Mouse (Mus musculus) stomach, postnatal 0 days (tissue): Measurements from ENCODE around the gene Tmem268. TPM values are rescaled to one million over a fixed set of nuclear protein-coding genes. Genes with fewer than 3 reads are reported as not detected.

Experiments used
- ATAC-seq: fragments of 200-750 bp; cut with Nextera tagmentation; 2 replicates; pipeline ENCODE4 v1.8.0; 2017; ENCODE audit not compliant: low FRiP score, low TSS enrichment
- DNase-seq: peaks from one replicate; pipeline ENCODE4 v3.0.0-alpha.2; 2016; ENCODE audit warnings: low spot score
- H3K27ac ChIP-seq: fragments of 300-500 bp; sonication (generic); replicated peaks from 2 replicates; pipeline ENCODE4 v1.5.1; 2014; ENCODE audit warnings: mild to moderate bottlenecking, control low read depth
- H3K27me3 ChIP-seq: fragments of 300-500 bp; sonication (generic); 2 replicates; pipeline ENCODE4 v1.6.1; 2014; ENCODE audit warnings: low read length; ENCODE audit not compliant: control insufficient read depth, insufficient read depth
- H3K36me3 ChIP-seq: fragments of 300-500 bp; sonication (generic); 2 replicates; pipeline ENCODE4 v1.6.1; 2014; ENCODE audit warnings: low read length, mixed read lengths; ENCODE audit not compliant: control insufficient read depth, insufficient read depth
- H3K4me1 ChIP-seq: fragments of 300-500 bp; sonication (generic); replicated peaks from 2 replicates; pipeline ENCODE4 v1.6.1; 2014; ENCODE audit warnings: antibody characterized with exemption; ENCODE audit not compliant: control insufficient read depth, insufficient read depth
- H3K4me2 ChIP-seq: fragments of 300-500 bp; sonication (generic); replicated peaks from 2 replicates; pipeline ENCODE4 v1.6.1; 2014; ENCODE audit warnings: low read depth, mild to moderate bottlenecking, control low read depth, moderate library complexity
- H3K4me3 ChIP-seq: fragments of 300-500 bp; sonication (generic); 2 replicates; pipeline ENCODE4 v1.5.1; 2014; ENCODE audit warnings: low read depth, low read length, control low read depth
- H3K9ac ChIP-seq: fragments of 300-500 bp; sonication (generic); 2 replicates; pipeline ENCODE4 v1.6.1; 2014; ENCODE audit warnings: mild to moderate bottlenecking, low read length, control low read depth, mixed read lengths
- H3K9me3 ChIP-seq: fragments of 300-500 bp; sonication (generic); 2 replicates; pipeline ENCODE4 v1.6.1; 2016; ENCODE audit warnings: low read length; ENCODE audit not compliant: control insufficient read depth
- CTCF ChIP-seq: IDR thresholded peaks from 2 replicates; pipeline ENCODE4 v1.5.1; 2016; ENCODE audit warnings: antibody characterized with exemption, low read depth, mild to moderate bottlenecking, moderate library complexity
- EP300 ChIP-seq: optimal IDR thresholded peaks from 2 replicates; pipeline ENCODE3; 2016; ENCODE audit warnings: antibody characterized with exemption
- WGBS: fragments of 180-500 bp; shearing (Covaris S2); extraction: QIAGEN DNeasy Blood & Tissue Kit; methylation state at CpG from one replicate; pipeline ENCODE4 v1.1.7; 2014; 5-methylcytosine and 5-hydroxymethylcytosine counted together
- polyA plus RNA-seq: library from polyadenylated mRNA; unstranded; fragments of >200 nt; fragmentation: Nextera tagmentation; extraction: Ambion mirVana; gene quantifications from 2 replicates; pipeline ENCODE4 v1.2.1, GENCODE M21; 2015

Tmem268 gene
- polyA plus RNA-seq, 1 experiment from 2014 or later, result 4.3 TPM

DNA sequence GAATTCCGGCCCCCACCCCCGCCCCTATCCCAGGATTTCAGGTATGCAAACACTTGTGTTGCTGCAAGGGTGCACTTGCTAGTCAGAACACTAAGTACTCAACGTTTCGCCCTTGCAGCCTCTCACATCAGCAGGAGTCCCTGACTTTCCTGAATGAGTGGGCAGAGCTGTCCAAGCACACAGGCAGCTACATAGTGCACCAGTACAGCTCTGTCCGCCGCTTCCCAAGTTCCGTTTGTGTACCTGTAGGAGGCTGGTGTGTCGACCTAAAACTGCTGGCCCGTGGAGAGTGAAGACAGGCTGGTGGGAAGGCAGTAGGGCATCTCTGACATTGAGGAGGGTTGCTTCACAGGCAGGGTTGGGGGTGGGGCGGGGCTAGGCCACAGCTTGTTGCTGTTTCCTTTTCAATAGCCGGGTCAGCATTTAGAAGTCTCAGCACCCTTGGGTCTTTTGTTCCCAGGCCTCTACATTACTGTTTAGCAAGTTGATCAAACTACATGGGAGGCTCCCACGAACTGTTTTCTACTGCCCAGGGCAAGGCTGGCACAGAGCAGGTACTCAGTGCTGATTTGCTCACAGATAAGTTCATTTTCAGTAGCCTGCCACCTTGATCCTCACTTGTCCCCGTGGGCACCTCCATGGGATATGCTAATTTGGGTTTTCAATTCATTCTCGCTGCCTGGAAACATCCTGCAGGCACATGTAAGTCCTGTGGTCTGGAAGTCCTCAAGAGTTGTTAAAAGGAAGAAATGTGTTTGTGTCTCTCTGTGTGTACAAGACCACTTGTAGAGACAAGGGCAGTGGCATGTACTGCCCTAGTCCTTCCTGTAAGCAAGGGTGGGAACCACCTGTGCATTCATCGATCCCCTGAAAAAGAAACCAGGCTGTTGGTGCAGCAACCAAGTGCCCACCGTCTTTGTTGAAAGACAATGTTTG lies 1.2 kb upstream of the Tmem268 start:
- Histone ChIP-seq H3K4me2 (peak overlapping the region; percentile 90; the same call in 1 of the 2 replicates), H3K27ac (0 out of 2 replicates have a peak overlapping the region, but pooled peaks have one; percentile 8), H3K9ac (no peak overlapping the region; the same call in 1 of the 2 replicates), H3K4me1 (peaks cover 12% of the 10 kb centered on the region), H3K9me3 (no peaks in the 10 kb centered on the region), H3K27me3 (no peaks in the 10 kb centered on the region), H3K4me3 (no peak overlapping the region), H3K36me3 (no peaks in the 10 kb centered on the region)
- TF ChIP-seq CTCF, result no peak
- no peak for TF ChIP-seq EP300
- no peak for DNase-seq
- ATAC-seq, result no peak
- 43% methylated on average over 16 of the region's 16 CpGs for WGBS

- Histone ChIP-seq H3K4me3 (peak overlapping the region; percentile 69), H3K9me3 (no peaks in the 10 kb centered on the region), H3K27ac (peak overlapping the region; percentile 81), H3K27me3 (no peaks in the 10 kb centered on the region), H3K36me3 (no peaks in the 10 kb centered on the region), H3K4me2 (peak overlapping the region; percentile 90), H3K9ac (peak overlapping the region; percentile 83), H3K4me1 (peaks cover 12% of the 10 kb centered on the region)
- ATAC-seq, result no peak
- TF ChIP-seq EP300, result no peak
- no peak for TF ChIP-seq CTCF
- DNase-seq, result no peak
- WGBS, result 39% methylated on average over 9 of the region's 9 CpGs
These were observed 631 bp downstream of the Tmem268 start for GRCm38 (mm10) chr4:63559127-63559697.

GRCm38 (mm10) chr4:63560079-63560478 lies 1.5 kb downstream of the Tmem268 start:
- no peak overlapping the region for H3K27ac ChIP-seq
- whole genome bisulfite sequencing, result 63% methylated on average over 8 of the region's 8 CpGs
- H3K4me2 ChIP-seq, result no peak overlapping the region
- DNase-seq (peak; percentile 49), ATAC-seq (peak; percentile 24; the same call in 1 of the 2 replicates)
- peaks cover 12% of the 10 kb centered on the region for H3K4me1 ChIP-seq
- no peaks in the 10 kb centered on the region for H3K27me3 ChIP-seq
- H3K9me3 ChIP-seq, result no peaks in the 10 kb centered on the region
- H3K36me3 ChIP-seq, result no peaks in the 10 kb centered on the region
- no peak overlapping the region for H3K4me3 ChIP-seq
- no peak overlapping the region for H3K9ac ChIP-seq
- TF ChIP-seq CTCF, result peak; percentile 56
- no peak for TF ChIP-seq EP300

- H3K4me3 ChIP-seq, result no peak overlapping the region
- no peak for TF ChIP-seq CTCF
- no peak for TF ChIP-seq EP300
- H3K9ac ChIP-seq, result no peak overlapping the region
- 50% methylated on average over 7 of the region's 7 CpGs for WGBS
- H3K4me2 ChIP-seq, result no peak overlapping the region; the same call in 1 of the 2 replicates
- no peaks in the 10 kb centered on the region for H3K9me3 ChIP-seq
- DNase-seq (no peak), ATAC-seq (no peak)
- peaks cover 12% of the 10 kb centered on the region for H3K4me1 ChIP-seq
- H3K27ac ChIP-seq, result peak overlapping the region; percentile 35
- no peaks in the 10 kb centered on the region for H3K27me3 ChIP-seq
- no peaks in the 10 kb centered on the region for H3K36me3 ChIP-seq
These were observed 3.5 kb downstream of the Tmem268 start for GRCm38 (mm10) chr4:63561861-63562675.

DNA sequence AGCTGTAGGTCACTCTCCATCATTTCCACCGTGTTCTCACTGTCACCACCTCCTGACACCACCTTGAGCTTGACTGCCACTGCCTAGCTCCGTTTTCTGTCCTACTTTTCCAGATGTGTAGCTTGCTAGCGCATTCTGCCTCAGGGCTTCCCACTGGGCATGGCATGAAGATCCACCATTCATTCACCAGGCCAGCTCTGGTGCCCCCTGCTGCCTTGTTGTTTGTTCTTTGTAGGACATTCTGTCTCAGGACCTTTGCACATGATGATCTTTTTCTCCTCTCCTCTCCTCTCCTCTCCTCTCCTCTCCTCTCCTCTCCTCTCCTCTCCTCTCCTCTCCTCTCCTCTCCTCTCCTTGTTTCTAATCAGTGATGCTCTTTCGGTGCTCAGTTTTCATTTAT lies 4.2 kb downstream of the Tmem268 start:
- H3K9me3 ChIP-seq, result no peaks in the 10 kb centered on the region
- ATAC-seq (no peak), DNase-seq (no peak)
- H3K9ac ChIP-seq, result no peak overlapping the region
- 0 out of 2 replicates have a peak overlapping the region, but pooled peaks have one; percentile 35 for H3K27ac ChIP-seq
- H3K4me2 ChIP-seq, result no peak overlapping the region
- H3K4me1 ChIP-seq, result peaks cover 9% of the 10 kb centered on the region
- no peaks in the 10 kb centered on the region for H3K36me3 ChIP-seq
- peak; percentile 12; the same call in 1 of the 2 replicates for TF ChIP-seq CTCF
- TF ChIP-seq EP300, result no peak
- no peak overlapping the region for H3K4me3 ChIP-seq
- H3K27me3 ChIP-seq, result no peaks in the 10 kb centered on the region
- WGBS, result 87% methylated on average over 4 of the region's 4 CpGs
